Mouse (Mus musculus): Measurements from ENCODE around the gene Itpr1.

Itpr1 gene

DNA sequence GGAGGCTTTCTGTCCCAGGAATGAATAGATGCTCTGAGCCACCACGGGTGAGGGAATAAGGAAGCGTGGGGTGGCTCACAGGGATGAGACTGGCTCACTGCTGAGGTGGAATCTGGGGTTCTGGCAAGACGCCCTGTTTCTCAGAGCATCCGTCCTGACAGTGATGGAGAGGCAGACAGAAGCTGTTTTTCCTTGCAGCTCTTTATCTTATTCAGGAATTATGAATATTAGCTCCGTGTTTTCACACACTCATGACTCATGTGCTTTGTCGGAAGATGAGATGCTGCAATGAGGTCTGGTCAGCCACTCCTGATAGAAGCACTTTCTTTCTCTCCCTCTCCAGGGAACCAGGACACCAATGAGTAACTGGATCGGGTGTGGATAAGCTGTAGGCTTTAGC, 231.5 kb downstream of the Itpr1 start:
- no peak for DNase-seq (ENCODE audit: low spot score)

DNA sequence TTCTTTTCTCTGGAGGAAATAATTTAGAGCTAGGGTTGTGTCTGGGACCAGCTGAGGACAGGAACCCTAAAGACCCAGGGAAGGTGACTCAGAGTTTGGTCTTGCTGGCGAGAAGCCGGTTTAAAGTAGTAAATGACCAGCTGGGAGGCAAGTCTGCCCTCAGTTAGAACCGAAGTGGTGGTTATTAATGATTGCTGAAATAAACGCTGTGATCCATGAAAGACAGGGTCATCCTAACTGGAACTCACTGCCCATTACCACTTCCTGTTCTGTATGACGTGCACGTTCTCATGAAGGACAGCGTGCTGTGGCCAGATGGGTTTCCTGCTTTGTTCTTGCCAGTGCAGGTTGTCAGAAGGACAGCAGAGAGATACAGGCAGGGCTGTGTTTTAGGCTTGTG, 232.1 kb downstream of the Itpr1 start:
- DNase-seq (ENCODE audit: low spot score): no peak

DNA sequence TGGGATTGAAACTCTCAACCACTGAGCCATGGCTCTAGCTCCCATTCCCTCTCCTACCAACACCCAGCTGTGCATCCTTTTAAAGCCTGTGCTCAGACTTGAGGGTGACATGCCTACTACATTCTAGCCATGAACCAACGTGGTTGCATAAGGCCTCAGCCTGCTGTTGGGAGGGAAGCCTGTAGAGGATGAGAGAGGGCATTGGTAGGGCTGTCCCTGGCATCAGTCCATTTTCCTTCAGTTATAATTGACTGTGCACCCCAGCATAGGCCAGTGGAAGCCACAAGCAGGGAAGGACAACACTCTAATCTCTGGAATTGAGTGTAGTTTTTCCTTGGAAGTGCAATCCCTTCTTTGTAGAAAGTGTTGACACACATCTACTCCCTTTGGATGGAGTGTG, 233.9 kb downstream of the Itpr1 start:
- no peak for DNase-seq (ENCODE audit: low spot score)

DNA sequence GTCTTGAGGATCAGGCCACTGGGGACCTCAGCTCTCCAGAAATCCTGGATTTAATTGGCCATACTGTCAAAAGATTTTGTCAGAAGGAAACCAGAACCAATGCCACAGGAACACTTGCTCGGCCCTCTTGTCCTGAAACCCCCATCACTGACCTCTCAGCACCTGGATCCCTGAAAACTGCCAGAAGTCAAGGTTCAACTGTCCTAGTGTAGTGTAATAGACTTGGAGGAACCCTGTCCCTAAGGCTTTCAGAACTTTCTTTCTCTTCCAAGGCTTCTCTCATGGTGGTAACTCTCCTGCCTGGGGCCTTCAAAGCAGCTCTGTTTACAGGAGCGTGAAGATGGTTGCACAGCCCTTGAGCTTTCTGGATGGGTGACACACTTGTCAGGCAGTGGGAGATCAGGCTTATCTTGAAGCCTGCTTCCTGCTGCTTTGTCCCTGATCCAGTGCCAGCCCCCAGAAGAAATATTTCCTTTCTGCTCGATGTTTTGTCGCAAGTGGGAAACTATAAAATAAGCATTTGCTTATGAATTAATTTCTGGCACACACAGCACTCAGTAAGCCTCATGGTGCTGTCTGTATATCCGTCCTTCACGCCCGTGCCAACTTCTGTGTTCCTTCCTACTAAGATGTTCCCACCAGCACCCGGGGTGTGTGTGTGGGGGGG, 234.4 kb downstream of the Itpr1 start:
- no peak for DNase-seq (ENCODE audit: low spot score)

DNA sequence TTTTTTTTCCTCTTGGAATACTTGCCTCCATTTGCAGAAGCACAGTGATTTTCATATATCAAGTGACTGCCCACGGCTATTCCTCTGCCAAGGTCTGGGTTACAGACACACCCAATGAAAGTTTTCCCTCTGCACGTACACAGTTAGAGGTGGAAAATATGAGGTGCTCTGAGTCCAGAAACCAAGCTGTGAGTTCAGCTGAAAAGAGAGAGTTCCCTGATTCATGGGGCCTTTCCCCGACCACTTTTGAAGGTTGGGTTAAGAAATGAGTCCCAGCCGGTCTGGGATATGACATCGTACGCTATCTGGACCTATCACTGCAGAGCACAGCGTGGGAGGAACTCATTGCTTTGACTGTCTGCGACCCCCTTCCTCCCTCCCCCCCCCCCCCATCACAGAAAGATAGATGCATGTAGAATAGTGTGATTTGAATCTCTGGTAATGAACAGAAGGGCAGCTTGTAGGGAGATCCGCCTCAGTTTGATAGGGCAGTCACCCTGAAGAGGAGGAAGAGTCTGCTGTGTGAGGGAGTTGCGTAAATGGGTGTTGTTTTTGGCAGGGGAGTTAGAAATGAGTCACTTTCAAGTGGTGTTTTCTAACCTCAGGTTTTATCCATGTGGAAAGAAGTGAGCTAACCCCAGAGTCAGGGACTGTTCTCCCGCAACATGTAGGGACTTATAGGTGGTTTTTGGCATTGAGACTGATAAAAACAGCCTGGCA, 235.3 kb downstream of the Itpr1 start:
- peak; percentile 55 for DNase-seq (ENCODE audit: low spot score)

DNA sequence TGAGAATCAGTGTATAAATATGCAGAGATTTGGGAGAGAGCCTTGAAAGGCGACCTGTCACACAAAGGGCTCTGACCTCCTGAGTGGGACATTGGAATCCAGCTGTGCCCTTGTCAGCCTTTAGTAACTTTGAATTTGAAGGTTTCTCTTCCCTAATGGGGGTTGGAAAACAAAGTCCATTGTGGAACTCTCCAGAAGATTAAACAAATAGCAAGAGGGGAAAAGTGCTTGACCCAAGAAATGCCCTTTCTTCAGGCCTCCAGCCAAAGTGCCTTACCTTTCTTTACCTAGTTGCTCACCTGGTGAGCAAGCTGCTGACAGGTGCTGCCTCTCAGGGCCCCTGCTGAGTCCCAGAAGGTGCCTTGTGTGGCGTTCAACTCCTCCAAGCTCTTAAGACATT, 236.0 kb downstream of the Itpr1 start:
- no peak for DNase-seq (ENCODE audit: low spot score)

DNA sequence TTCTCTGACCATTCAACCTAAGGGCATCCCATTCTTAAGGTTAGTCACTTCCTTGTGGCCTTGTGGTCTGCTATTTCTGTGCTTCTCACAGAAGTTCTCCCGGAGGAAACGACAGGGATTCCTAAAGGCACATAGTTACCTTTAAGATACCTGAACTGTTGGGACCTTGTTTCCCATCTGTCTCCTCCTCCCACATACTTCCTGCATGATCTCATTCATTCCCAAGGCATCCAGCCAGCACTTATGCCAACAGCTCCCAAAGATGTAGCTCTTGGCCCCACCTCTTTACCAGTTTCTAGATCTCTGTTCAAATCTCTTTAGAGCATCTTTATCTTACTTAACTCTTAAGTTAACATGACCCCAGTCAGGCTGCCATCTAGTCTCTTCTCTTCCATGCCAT, 238.6 kb downstream of the Itpr1 start:
- no peak for DNase-seq (ENCODE audit: low spot score)

DNA sequence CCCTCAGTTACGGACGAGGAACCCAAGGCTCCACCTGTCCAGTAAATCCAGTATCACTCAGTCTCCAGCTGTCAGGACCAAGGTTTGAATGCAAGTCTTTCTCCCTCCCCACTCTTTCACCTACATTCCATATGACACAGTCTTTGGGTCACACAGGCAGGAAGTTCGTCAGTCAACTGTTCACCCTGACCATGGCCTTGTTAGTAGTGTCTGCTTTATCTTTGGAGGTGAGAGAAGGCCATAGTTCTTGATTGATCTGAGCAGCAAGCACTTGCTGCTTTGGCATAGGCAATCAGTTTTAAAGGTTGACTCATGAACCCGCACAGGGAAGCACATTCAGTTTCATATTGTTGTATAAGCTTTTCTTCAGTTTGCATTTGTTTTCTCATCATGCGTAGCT, 240.7 kb downstream of the Itpr1 start:
- no peak for DNase-seq (ENCODE audit: low spot score)

DNA sequence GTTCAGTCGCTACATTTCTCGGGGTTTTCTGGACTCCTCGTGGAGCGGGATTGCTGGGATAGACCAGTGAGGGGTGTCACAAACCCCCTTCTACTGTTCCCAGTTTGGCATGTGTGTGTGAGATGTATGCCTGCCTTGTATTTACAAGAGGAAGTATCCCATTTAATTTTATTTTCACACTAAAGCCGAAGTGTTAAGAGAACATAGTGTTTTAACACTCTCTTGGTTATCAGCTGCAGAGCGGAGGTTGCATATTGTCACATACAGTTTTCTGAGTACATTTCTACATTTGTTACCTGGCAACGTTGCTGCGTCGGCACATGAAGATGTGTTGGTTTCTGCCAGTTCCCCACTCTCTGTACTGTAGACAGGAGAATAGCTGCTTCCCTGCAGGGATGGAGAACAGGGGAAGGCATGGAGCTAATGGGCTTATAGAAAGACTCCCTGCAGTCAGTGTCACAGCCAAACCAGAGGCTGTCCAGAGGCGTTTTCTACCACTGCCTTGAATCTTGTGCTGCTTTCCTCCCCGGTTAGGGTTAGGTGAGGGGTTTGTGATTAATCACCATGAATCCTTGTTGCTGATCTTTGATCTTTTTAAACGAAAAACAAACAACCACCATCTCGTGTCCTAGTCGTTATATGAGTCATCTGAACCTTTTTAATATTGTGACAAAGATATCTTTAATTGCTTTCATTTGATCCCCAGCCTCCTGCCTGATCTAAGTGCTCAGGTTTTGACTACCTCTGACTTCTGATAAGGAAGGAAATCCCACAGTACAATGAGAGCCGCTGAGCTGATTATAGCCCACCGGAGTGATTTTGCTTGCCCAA, 241.4 kb downstream of the Itpr1 start:
- DNase-seq (ENCODE audit: low spot score): no peak

DNA sequence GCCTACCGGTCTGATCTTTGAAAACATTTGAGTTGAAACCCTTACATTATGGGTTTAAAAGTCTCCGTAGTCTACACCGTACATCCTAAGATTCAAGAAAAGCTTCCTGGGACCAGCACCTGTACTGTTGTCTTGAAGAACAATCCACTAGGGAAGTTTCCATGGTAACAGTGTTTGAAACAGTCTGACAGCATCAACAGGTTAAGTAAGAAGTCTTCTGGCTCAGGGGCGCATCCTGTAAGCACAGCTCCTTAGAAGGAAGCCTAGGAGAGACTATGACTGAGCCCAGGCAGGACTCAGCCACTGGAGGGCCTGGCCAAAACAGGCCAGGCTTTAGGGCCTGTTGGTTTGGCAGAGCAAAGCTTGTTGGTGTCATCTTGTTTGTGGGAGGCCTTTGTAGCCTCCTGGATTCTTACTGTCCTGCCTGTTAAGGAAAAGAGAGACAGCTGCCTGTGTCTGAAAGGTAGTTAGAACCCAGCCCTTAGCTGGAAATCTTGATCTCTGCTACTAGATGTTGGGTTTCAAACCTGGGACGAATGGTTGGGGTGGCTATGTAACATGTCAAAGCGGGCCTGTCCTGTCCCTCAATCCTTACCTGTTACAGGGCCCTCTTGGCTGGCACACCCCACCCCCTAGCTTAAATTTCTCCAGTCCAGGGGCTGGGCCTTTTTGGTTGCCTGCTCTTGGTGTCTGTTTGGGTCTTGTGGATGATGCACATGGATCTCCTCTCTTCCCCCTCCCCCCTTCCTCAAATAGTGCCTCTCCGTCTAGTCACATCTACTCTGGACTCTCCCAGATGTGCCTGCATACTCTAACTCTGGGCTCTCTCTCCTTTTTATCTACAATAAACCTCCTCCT, 242.3 kb downstream of the Itpr1 start:
- no peak for DNase-seq (ENCODE audit: low spot score)

DNA sequence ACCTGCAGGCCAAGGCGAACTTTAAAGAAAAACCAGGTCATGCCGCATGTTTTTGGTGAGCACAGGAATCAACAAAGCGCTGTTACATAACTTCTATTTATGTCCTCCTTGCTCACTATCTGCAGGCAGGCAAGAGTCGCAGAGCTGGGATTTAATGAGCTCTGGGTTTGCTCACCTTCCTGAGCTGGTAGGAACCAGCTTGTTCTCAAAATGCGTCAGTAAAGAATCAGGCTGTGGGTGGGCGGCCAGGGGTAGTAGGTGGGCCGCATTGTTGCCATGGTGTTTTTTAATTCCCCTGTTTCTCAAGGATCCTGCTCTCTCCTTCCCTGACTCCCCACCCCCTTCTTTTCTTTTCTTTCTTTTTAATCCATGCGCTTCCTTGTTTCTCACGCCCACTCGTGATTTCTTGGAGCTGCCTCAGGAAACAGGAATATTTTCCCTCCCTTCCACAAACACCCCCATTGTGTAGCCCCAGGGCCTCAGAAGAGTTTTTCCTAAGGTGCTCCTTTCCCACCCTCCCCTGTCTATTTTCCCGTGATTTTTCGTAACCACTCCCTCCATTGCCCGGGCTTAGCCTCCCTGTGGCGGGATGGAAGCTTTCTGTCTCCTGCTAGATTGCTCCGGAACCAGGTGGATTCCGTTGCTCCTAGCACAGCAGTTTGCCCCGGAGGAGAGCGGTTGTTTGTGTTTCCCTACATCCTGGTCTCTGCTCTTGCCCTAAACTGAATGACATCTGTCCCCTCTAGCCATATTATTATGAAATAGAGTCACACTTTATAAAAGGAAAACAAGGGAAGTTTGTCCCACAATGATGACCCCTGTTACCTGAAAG, 243.6 kb downstream of the Itpr1 start:
- peak; percentile 23 for DNase-seq (ENCODE audit: low spot score)

DNA sequence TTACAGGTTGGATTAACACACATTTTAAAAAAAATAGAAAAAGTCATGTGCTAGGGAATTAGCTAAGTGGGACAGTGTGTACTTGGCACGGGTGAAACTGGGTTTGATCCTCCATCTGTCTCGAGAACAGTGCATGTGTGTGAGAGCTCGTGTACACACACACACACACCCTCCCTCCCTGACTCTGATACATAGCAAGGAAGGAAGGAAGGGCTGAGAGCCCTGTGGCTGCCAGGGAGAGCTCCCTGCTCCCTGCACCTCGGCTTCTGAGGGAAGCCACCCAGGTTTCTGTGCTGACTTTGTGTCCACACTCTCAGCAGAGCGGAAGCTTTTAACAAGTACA, 244.1 kb downstream of the Itpr1 start:
- peak; percentile 27 for DNase-seq (ENCODE audit: low spot score)

DNA sequence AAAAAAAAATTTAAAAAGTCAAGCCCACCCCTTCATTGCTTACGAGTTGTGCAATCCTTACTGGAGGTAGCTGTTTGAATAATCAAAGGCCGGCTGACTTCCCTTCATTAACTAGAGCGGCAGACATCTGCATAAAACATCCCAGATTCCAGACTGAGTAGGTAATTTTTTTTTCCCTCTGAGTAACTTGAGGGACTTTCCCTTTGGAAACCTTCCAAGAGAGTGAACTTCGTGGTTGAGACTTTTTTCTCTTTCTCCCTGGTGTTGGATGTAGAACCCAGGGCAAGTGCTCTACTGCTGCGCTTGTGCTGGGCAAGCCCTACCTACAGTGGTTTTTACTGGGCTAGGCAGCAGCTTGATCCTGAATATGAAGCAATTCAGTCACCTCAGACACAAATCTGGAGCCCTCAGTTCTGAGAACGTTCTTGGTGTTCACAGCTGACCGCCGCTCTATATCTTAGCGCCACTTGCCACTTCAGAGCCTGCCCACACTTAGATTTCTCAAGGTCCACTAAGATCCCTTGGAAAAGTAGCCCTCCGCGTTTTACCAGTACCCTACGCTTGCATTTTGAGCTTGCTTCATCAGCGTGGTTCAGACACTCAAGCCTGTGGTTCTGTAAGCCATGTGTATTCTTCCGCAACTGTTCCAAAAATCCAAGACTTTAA, 244.8 kb downstream of the Itpr1 start:
- no peak for DNase-seq (ENCODE audit: low spot score)

DNA sequence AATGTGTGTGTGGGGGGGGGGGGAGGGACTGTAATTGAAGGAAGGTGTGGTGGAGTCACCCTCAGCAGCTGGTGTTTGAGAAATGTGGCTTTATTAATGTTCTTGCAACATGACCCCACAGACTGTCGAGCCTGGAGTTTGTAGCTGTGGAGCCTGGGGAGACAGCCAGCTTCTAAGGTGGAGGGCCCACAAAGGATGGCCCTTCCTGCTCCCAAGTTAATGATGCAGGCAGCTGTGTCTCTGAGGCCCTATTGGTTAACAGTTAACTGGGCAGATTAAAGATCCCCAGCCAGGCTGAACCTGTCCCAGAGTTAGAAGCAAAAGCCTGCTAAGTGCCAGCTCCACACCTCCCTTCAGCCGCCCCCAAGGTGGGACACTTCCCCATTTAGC, 245.3 kb downstream of the Itpr1 start:
- DNase-seq (ENCODE audit: low spot score): no peak

DNA sequence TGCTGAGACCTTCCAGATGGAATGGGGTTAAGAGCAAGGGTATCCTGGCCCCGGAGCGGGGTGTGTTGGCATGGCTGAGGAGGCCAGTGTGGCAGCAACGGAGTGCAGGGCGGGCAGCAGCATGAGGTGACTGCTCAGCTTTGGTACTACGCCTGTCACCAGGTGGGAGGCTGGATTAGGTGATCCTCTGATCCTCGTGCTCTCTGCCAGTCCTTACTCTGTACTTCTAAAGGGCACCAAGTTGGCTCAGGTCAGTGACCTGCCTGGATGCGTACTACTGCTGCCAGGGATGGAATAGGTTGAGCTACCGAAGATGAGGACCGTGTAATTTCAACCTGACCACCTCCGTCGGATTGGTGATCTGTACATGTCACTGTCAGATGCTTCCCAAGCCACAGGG, 245.9 kb downstream of the Itpr1 start:
- no peak for DNase-seq (ENCODE audit: low spot score)

DNA sequence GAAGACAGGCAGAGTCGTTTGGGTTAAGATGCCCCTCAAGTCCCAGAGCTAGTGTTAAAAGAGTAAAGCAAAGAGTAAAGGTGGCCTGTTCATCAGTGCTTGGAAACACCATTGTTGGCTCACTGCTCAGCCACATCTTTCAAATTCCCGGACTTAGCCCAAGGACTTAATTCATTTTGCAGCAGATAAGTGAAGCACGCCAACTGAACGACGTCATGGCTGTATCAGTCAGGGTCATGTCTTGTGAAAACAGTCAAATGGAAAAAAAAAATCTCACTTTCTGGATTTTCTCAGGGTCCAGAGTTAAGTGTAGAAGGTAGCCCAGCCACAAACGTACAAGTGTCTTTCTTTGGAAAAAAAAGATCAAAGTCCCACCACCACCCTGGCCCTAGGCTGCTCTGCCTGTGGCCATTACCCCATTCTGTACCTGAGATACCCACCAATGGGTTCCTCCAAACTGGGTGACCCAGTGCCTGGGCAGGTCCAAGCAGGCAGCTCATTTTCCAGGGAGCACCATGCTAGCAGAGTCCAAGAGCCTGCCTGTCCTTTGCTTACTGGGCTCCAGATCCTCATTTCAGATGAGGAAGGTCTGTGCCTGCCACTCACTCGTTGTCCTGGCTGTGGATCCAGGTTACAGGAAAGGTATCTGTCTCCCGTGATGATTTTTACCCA, 251.5 kb downstream of the Itpr1 start:
- no peak for DNase-seq (ENCODE audit: low spot score)

DNA sequence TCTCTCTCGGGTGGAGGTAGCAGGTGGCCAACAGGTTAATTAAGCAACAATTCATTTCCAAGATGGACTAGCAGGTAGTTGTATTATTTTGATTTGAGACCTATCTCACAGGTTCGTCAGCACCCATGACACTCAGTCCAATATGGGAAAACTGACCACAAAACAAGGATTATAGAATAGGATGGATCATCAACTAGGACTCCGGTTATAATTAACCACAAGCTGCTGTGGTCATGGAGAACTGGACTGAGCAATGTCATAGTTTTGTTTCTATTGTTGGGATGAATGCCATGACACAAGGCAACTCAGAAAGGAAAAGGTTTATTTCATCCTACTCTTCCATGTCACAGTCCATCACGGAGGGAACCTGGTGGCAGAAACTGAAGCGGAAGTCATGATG, 252.3 kb downstream of the Itpr1 start:
- no peak for DNase-seq (ENCODE audit: low spot score)

DNA sequence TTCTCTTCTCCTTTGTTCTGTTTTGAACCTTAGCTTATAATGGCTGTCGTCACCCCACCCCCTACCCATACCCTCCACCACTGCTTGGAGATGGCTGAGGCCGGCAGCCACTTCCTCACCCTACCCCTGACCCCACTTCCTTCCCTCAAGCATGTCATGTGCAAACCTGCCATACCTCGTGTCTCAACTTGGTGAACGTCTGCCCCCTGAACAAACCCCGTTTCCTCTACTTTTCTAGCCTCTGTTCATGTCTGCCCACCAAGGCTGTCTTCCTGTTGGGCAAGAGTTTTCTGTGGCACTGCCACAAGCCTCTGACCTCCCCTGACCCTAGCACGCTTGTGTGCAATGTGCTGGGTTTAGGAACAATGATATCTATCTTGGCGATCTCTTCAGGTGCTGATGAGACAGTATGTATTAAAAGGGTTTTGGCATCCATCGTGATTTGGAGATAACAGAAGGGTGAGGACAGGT, 253.2 kb downstream of the Itpr1 start:
- peak; percentile 8 for DNase-seq (ENCODE audit: low spot score)

DNA sequence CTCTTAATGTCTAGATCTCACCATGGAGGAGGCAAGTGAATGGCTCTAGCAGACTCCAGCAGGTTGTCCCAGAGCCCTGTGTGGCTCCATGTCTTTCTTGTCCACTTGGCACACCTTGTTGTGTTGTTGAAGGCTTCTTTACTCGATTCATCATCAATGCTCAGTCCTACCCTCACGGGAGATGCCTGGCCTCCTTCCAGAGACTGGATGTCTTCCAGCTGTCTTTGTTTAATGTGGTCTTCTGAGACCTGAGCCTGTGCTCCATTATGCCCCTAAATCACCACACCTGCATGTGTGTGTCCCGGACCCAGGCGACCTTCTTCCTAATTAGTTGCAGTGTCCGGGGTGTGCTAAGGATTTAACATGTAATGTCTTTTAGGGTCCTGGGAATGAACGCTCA, 254.7 kb downstream of the Itpr1 start:
- no peak for DNase-seq (ENCODE audit: low spot score)

DNA sequence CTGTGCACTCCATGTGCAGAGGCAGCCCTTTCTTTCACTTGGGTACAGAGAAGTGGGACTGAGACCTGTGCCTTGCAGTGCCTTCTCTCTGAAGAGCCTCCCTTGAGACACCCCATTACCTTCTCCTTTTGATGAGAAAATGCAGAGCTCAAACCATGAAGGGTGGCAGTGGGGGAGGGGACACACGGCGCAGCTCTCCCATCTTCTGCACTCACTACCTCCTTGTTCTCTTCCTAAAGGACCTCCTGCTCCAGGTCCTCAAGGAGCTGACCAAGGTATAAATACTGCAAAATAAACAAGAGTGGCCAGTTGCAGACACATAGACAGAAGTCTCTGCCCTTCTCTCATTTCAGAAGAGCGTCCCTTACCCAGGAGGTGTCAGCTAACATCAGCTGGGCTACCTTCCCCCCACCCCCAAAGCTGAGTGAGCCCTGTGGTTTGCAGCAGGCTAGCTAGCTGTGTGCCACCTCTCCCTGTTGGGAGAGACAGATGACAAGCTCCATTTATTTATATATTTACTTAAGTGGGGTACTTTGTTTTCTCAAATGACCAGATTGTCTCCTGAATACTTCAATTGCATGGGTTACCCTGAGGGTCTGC, 255.4 kb downstream of the Itpr1 start:
- DNase-seq (ENCODE audit: low spot score): no peak

Data from urinary bladder, postnatal 14 days (tissue).